Mouse (Mus musculus) testis, postnatal 10 days (tissue): ENCODE results near the gene Reep3.

Experiments
- DNase-seq: peaks from one replicate; pipeline ENCODE4 v3.0.0; 2021; ENCODE audit warnings: low spot score

Reep3 gene

DNA sequence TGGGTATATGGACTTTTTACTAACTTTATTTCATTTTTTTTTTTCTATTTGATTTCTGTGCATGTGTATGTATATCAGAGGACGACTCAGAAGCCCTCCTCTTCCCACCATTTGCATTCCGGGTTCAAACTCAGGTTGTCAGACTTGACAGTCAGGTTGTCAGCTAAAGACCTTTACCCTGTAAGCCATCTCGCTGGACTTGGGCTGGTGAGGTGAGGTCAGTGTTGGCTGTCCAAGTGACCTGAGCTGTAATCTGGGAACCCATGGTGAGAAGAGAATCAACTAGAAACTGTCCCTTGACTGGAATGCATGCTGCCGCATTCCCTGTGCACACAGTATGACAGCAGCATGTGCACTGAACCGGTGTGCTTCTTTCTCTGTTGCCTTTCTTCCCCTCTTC, 12.9 kb upstream of the Reep3 start:
- no peak for DNase-seq

DNA sequence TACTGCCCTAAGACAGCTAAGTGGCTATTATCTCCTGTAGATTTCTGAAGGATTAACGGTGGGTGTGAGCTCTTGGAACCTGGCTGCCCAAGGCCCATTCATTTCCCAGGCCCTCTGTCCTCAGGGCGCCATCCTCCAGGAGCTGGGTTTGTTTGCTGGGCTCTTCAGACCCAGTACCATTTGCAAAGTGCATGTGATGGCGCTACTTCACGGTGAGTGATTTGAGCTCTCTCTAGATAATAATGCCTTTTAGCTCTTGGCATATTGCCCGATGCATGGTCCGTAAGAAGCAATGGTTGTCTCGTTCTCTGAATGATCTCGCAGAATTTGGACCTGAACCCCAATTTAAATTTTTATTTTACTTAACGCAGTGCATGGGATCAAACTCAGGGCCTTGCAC, 11.4 kb upstream of the Reep3 start:
- DNase-seq: no peak

DNA sequence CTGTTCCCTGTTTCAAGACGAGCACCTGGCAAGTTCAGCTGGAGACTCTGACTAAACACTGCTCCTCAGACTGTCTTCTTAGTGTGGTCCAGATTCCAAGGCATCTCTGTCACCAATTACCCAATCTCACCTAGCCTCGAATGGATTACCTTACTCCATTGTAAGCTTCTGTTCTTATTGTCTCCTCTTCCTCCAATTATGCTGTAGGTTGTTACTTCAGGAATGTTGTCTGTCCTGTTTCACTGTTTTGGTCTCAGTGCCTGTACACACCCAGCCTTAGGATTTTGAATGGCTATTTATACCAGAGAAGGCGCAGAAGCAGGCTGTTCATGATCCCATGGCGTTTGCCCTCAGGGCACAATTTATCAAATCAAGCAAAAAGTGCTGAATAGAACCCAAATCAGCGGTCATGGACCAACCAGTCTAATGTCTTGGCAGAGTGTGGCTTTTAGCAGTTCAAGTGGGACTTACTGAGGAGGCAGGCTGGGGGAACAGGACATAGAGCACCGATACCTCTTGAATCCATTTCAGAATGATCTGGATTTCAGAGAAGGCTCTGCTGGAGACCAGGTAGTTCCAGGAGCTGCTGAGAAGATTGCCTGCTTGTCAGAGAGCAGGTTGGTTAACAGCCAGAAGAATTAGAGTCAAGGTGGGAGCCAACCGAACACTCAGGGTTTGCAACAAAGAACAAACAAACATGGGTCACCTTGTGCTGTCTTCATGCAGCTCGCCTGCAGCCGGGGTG, 10.4 kb upstream of the Reep3 start:
- no peak for DNase-seq

DNA sequence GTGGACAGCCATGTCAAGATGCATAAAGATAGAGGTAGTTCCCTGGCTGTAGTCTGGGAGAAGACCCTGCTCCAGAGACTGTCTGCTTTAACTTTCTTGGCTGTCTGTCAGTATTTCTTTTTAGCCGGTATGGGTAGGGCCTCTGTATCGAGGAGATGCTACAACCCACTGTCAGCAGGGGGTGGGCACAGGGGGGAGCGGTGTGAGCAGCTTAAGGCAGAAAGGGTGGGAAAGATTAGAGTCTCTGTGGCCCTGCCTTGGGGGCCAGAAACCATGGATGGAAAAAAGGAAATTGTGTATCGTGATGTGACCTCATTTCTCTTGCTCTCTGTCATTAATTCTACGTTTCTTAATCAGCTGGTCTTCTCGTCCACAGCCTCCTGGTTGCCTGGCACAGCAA, 9.7 kb upstream of the Reep3 start:
- DNase-seq: no peak

DNA sequence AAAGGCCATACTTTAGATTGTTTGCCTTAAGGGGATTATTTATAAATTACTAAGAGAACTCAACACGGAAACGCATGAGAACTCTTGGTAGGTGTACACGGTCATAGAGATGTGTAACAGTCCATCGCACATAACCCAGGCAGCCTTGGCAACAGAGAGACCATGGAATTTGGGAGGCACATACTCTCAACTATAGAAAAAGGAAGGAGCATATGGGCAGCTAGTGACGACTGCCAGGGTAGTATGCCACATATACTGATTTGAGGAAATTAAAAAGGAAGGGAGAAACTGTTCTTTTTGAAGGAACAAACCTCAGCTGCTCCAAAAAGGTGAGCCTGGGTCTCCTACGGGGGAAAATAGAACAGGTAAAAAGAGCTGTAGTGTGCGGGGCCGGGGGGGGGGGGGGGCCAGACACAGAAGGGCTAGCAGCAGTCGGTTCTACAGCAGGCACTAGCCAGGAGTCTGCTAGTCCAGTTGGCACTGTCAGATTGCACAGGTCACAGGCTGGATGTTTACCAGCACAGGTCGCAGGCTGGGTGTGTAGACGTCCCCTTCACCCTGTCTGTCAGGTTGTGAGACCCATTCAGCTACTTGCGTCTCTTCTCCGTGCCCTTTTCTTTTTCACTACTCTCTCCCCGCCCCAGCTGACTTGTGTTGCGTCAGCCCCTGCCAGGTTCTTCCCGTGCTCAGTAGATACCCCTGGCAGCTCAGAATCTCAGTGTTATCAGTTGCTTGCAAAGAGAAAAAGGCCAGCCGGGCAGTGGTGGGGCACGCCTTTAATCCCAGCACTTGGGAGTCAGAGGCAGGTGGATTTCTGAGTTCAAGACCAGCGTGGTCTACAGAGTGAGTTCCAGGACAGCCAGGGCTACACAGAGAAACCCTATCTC, 8.8 kb upstream of the Reep3 start:
- no peak for DNase-seq

DNA sequence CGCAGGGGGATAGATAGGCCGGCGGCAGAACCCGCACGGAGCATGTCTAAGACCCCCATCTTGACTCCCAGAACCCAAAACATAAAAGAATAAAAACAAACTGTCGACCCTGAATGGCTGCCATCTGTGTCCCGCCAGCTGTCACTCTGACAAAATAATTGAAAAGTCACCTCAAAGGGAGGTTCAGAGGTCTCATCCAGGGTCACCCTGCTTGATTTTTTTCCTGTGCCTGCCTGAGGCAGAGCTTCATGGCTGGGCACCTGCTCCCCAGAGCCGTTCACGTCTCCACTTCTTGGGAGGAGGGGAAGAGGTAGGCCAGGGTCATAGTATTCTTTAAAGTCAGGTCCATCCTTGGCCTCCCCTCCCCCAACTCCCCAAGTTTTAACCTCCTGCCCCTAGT, 7.8 kb upstream of the Reep3 start:
- no peak for DNase-seq

DNA sequence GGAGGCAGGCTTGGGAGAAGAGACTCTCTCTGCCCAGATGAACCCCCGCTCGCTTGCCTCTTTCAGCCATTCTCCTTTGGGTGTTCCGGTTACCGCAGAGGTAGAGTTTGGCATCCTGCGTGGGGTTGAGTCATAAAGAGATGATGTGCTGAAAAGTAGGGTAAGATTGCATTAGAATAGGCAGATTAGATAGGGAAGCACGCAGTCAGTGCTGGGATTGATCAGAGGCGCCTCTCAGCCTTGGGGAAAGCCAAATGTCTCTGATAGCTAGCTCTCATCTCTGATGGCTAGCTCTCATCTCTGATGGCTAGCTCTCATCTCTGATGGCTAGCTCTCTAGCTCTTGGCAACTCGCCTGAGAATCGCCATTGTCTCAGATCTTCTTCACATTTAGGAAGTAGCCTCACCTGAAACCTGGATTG, 4.1 kb upstream of the Reep3 start:
- no peak for DNase-seq

DNA sequence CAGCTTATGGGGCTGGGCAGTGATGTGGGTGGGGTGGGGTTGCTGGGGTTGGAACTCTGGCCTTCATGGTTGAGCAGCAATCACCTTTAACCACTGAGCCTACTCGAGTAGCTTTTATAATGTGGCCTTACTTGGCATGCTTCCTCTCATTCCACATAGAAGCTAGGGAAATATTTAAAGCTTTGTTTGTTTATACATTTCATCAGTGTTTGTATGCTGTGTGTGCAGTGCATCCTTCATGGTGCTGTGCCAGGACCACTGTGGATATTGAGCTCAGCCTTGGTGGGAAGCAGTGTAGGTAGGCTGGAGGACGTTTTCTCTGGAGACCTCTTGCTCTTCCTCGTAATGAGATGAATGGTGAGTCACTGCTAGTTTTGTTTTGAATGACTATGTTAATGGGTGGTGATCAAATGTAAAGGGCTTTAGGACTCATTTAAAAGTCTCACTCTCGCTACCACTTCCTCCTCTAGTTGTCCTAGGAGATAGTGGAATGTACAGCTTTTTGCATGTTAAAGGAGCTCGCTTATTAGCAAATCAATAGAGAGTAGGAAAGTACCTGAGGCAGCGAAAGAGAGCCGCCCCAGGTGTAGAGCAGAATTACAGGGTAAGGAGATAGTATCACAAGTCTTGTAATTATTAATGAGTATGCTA, 3.4 kb upstream of the Reep3 start:
- DNase-seq: no peak

DNA sequence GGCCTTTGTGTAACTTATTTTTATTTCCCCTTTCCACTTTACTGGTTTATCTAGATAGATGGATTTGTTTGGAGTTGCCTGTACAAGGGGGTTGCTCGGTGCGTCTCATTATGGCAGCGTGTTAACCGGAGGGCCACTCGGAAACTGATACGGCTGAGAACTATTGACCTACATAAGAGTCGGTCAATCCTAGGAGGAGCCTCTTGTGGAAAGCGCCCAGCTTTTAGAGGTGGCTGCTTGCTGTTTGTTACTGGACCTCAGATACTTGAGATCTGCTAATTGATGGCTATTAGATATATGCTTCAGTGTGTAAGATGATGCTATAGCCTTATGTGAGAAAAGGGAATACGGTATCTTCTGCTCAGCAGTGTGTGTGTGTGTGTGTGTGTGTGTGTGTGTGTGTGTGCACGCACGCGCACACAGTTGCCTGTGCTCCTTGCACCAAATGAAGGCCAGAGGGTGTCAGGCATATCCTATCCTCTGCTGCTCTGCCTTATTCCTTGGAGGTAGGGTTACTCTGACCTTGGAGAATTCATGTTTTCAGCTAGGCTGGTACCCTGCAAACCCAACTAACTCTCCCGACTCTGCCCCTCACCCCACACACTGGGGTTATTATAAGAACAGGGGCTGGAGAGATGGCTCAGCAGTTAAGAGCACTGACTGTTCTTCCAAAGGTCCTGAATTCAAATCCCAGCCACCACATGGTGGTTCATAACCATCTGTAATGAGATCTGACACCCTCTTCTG, 2.6 kb upstream of the Reep3 start:
- DNase-seq: no peak

DNA sequence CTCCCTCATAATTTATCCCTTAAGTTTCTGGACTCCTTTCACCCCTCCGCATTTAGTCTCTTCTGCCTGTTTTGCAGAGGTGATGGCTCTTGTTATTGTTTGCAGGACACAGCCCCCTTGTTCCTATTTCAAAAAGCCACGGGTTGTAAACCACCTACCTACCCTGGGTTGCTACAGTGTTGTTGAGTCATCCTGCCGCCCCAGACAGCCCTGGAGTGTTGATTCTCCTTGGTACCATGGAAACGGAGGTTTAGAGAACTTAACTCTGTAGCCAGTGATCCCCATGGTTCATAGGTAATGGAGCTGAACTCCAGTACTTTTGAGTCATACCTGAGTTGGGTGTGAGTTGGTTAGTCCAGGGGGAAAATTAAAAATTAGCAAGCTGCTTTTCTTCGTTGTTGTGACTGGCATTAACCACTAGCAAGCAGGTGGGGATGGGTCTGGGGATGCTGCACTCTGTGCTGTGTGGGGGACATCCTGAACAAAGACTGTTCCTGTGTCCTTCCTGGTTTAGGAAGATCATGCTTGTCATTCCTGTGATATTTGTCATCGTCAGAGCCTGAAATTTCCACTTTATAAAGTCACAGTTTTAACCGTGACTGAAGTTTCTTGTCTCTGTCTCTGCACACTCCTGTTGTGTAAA, 1.8 kb upstream of the Reep3 start:
- DNase-seq: no peak

DNA sequence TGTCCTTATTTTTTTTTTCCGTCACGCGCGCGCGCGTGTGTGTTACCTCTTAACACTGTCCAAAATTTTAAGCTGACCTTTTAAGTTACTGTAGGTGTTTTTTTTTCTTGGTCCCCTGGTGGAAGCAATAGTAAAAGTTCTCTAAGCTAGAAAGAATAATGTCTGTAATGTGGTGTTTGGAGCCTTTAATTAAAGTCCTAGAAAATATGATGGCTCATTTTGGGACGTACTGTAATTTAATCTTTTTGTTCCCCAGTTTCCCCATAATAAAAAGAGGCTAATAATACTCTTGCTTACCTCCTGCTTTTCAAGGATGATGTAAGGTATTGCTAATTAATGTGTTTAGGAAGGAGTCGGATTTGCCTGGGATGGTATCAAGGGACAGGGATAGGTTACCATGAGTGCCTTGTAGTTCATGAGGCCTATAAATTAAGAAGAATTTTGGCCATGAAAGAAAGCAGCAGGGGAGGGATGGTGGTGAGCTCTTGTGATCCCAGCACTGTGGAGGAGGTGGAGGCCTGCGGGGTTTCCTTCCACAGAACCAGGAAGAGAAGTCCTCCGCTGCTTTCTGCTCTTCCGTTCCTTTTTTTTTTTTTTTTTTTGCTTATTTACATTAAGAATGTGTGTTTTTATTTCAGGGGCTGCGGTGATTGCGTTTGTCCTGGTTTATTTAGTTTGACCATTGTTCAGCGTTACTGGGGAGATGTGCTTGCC, 849 bp upstream of the Reep3 start:
- DNase-seq: no peak

DNA sequence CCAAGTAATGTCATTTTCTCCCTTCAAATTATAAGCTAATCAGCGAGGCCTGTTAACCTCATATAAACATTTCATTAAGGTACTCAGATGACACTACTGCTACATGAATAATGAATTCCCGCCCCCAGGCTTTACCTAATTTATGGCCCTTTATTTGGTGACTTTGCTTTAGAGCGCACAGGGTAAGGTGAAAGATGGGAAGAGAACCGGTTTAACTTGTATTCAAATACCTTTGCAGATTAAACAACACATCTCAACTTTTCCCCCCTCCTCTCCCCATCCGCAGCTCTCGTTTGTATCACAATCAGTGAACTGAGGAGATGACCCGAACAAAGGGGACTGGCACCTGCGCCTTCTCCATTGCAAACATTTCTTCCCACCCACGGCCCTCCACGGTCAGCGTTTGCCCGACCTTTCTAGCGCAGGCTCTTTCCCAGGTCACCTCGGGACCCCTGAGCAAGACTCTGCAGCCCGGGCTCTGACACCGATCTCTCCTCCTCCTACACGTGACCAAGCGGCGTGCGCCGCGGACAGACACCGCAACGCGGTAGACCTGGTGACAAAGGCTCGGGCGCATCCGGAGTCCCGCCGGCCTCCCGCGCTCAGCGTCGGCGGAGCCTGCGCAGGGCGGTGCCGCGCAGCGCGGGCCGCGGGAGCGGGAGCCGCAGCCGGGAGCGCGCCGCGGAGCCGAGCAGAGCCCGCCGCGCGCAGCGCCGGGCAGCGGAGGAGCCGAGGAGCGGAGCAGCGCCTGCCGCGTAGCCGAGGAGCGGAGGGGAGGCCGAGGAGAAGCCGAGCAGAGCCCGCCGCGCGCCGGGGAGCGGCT, 736 bp downstream of the Reep3 start, which contains the start of gene Jmjd1c:
Gene Jmjd1c, plus strand, starts transcription at position 328 of the 823 bp plus-strand sequence.
- DNase-seq: no peak

DNA sequence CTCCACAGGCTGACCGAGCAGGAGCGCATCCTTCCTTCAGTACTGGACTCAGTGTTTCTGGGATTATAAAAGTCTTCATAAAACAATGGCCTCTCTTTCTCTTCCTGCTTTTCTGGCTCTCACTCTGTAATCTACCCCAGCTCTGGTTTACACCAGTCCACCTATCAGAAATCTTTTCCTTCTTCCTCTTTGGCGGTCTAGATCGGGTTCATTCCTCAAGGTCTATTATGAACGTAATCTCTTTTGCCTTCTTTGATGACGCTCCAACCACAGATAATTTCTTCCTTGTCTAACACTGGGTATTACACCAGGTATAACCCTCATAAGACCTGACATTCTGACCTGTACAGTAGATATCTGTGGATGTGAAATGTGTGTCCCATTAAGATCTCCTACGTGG, 1.8 kb downstream of the Reep3 start:
- no peak for DNase-seq

DNA sequence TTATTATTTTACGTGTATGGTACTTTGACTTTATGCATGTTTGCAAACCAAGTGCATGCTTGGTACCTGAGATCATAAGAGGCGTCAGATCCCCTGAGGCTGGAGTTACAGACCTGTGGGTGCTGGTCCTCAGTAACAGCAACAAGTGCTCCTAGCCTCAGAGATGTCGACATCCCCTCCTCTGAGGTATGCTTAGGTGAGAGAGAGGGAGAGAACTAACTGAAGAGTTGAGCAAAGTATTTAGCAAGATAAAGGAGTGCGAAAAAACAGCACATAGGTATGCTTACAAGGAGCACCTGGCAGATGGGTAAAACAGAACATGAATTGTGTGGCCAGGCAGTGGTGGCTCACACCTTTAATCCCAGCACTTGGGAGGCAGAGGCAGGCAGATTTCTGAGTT, 6.1 kb downstream of the Reep3 start:
- DNase-seq: no peak

DNA sequence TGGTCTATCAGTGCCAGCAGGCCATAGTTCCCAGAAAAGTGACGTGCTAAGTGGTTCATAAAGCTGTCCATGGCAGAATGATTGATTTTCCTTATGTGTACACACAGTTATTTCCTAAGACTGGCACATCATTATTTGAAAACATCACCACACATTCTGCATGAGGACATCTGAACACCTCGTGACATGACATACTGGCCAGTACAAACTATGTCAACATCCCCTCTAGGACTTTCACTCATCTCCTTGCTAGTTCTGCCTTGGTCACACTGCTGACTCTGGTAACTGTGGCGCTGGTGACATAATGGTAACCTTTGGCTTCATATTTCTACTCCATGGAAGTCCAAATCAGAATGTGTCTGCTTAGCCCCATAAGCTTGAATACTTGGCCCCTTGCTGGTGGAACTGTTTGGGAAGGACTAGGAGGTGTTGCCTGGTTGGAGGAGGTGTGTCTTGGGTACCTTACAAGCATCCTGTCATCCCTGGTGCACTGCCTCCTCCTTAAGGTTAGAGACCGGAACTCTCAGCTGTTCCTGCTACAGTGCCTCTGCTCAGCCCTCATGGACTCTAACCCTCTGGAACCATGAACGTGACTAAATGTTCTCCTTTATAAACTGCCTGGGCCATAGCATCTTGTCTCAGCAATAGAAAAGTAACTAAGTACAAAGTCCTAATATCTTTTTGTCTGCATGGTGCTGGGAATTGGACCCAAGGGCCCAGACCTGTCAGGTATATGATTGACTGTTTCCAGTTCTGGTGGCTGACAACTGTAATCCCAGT, 9.1 kb downstream of the Reep3 start:
- no peak for DNase-seq

DNA sequence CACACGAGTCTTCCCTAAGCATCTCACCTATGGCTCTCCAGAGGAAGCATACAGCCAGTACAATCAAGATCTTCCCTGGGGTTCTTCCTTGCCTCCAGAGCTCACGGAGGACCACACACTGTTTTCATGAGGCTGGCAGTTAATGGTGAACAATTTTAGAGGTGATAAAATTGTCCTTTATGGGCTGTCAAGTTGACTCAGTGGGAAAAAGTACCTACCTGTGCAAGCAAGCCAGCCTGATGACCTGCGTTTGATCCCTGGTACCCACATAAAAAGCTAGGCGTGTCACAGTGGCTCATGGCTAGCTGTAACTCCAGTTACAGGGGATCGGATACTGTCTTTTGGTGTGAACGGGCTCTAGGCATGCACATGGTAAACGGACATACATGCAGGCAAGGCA, 10.8 kb downstream of the Reep3 start:
- DNase-seq: no peak

DNA sequence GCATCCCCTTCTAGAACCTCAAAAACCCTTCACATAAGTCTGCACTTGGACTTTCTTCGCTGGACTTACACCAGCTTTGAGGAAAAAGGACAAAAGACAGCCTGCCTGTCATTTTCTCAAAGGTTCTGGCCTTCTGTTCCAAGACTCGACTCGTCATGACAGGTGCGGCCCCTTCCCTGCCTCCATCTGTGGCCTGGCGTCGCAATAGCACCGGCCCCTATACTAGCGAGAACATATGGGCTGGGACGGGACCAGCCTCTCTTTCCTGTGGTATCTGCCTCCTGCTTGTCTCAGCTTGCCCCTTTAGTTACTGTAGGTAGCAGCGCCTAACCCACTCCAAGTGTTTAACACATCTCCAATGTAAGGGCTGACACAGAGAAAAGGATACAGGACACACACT, 11.6 kb downstream of the Reep3 start:
- no peak for DNase-seq

DNA sequence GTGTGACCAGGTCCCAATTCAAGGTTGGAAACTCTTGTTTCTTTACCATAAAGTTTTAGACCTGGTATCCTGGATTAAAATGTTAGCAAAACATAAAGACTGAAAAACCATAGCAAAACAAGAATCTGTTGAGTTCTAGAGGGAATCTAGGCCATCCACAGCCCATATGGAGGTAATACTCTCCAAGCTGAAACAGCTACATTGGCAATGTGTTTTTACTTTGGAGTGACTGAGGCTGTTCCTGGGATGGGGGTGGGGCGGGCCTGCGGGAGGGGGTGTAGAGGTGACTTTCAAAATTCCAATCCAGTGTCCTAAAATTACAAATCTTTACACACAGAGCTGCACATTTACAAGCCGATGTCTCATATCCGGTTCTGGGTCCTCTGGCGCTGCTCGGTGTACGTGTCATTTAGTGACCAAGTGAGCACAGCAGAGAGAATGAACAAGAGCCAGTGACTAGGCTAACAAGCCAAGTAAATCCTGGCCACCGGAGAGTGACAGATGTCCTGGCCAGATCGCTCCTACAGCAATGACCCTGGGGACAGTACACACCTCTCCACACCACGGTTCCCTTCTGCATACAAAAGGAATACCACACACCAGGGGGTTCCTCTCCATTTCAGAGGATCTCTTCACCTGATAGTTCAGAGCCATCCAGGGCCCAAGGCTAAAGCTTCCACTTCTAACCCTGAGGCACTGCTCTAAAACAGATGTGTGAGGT, 13.1 kb downstream of the Reep3 start:
- no peak for DNase-seq

DNA sequence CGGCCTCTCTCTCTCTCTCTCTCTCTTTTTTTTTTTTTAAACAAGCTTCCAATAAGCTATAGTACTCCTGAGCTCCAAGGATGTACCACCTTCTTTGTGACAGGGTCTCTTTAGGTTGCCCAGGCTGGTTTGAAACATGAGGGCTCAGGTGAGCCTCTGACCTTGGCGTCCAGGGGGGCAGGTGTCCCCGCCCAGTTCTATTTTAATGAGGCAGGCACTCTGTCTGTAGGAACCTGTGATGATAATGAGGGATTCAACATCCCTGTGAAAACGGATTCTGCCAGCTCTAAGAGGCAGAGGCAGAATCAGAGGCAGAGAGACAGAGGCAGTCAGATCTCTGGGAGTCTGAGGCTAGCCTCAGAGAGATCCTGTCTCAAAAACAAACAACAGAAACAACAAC, 14.2 kb downstream of the Reep3 start:
- DNase-seq: no peak
